Mouse (Mus musculus) ES-Bruce4 (cell line): ENCODE results near the gene Sox5.

Experiments used
- CTCF ChIP-seq: IDR thresholded peaks from one replicate; pipeline ENCODE4 v1.8.1; 2011; ENCODE audit warnings: low read depth, low read length
- EP300 ChIP-seq: IDR thresholded peaks from 2 replicates; pipeline ENCODE4 v1.6.1; 2011; ENCODE audit warnings: low read depth, low read length; ENCODE audit not compliant: insufficient read depth
- POLR2A ChIP-seq: IDR thresholded peaks from one replicate; pipeline ENCODE4 v1.8.1; 2011; ENCODE audit warnings: low read length; ENCODE audit not compliant: insufficient read depth

DNA sequence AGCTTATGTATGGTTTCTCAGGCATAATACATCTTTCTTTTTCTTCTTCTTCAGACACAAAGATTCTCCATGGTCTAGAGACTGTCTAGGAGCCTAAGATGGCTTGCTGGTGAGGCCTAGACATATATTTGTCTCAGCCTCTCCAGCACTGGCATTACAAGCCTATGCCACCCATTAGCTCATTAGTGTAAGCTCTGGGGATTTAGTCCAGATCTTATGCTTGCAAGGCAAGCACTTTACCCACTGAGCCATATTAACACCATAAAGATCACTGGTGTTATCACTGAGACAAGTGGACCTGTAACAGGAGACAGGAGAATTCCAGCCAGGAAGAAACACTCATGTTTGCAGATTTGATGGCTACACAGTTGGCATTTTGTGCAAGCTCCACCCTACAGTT lies 472.6 kb downstream of the Sox5 start:
- TF ChIP-seq CTCF (no peak), EP300 (no peak), POLR2A (no peak)
